Mouse (Mus musculus) liver, postnatal 0 days (tissue): ENCODE results near the gene Fam81a. TPM values are rescaled to one million over a fixed set of nuclear protein-coding genes. Genes with fewer than 3 reads are reported as not detected.

Experiments
- ATAC-seq: fragments of 200-750 bp; cut with Nextera tagmentation; 2 replicates; pipeline ENCODE4 v1.8.0; 2017; ENCODE audit warnings: mild to moderate bottlenecking, moderate library complexity
- DNase-seq: peaks from one replicate; pipeline ENCODE4 v3.0.0-alpha.2; 2016
- H3K27ac ChIP-seq: fragments of 300-500 bp; sonication (generic); 2 replicates; pipeline ENCODE4 v1.5.1; 2014; ENCODE audit warnings: antibody characterized with exemption, moderate library complexity, mild to moderate bottlenecking, low read depth
- H3K27me3 ChIP-seq: fragments of 300-500 bp; sonication (generic); 2 replicates; pipeline ENCODE4 v1.6.1; 2014; ENCODE audit warnings: low read length, control low read depth, mixed read lengths; ENCODE audit not compliant: insufficient read depth
- H3K36me3 ChIP-seq: fragments of 300-500 bp; sonication (generic); replicated peaks from 2 replicates; pipeline ENCODE4 v1.6.1; 2014; ENCODE audit warnings: mild to moderate bottlenecking, control low read depth, low read length, moderate library complexity, mixed read lengths; ENCODE audit not compliant: insufficient read depth
- H3K4me1 ChIP-seq: fragments of 300-500 bp; sonication (generic); 2 replicates; pipeline ENCODE4 v1.6.1; 2014; ENCODE audit warnings: antibody characterized with exemption, mild to moderate bottlenecking, control low read depth; ENCODE audit not compliant: insufficient read depth
- H3K4me2 ChIP-seq: fragments of 300-500 bp; sonication (generic); 2 replicates; pipeline ENCODE4 v1.6.1; 2014; ENCODE audit warnings: low read depth, mild to moderate bottlenecking, low read length, moderate library complexity, mixed read lengths
- H3K4me3 ChIP-seq: fragments of 300-500 bp; sonication (generic); 2 replicates; pipeline ENCODE4 v1.5.1; 2014; ENCODE audit warnings: low read depth, low read length
- H3K9ac ChIP-seq: fragments of 300-500 bp; sonication (generic); replicated peaks from 2 replicates; pipeline ENCODE4 v1.6.1; 2014; ENCODE audit warnings: mild to moderate bottlenecking, moderate library complexity
- H3K9me3 ChIP-seq: fragments of 300-500 bp; sonication (generic); 2 replicates; pipeline ENCODE4 v1.6.1; 2016; ENCODE audit warnings: mild to moderate bottlenecking, control low read depth, low read length, mixed read lengths
- CTCF ChIP-seq: sonication (generic); IDR thresholded peaks from 2 replicates; pipeline ENCODE4 v1.5.1; 2016; ENCODE audit warnings: antibody characterized with exemption, low read depth
- EP300 ChIP-seq: IDR thresholded peaks from 2 replicates; pipeline ENCODE4 v1.6.1; 2016; ENCODE audit warnings: antibody characterized with exemption, low read depth, mild to moderate bottlenecking
- WGBS: fragments of 180-500 bp; shearing (Covaris S2); extraction: QIAGEN DNeasy Blood & Tissue Kit; methylation state at CpG from one replicate; pipeline ENCODE4 v1.1.7; 2014; ENCODE audit not compliant: insufficient replicate concordance; 5-methylcytosine and 5-hydroxymethylcytosine counted together
- polyA plus RNA-seq: library from polyadenylated mRNA; unstranded; fragments of >200 nt; fragmentation: Nextera tagmentation; extraction: Ambion mirVana; gene quantifications from 2 replicates; pipeline ENCODE4 v1.2.1, GENCODE M21; 2015

Fam81a gene
- 0.12 and 0.19 TPM in 2 replicates for polyA plus RNA-seq

GRCm38 (mm10) chr9:70142460-70142859 is at the start of gene Fam81a:
Gene Fam81a (minus strand): TSS chr9:70142560.
- Histone ChIP-seq H3K4me1 (peaks cover 13% of the 10 kb centered on the region), H3K4me3 (peak within 1 kb of the TSS; percentile 42), H3K27me3 (peaks cover 18% of the 10 kb centered on the region), H3K9ac (no peak within 1 kb of the TSS), H3K4me2 (peak within 1 kb of the TSS; percentile 75), H3K36me3 (no peaks in the 10 kb centered on the region), H3K27ac (no peak within 1 kb of the TSS), H3K9me3 (no peaks in the 10 kb centered on the region)
- ATAC-seq (no peak), DNase-seq (no peak)
- WGBS = 66% methylated on average over 7 of the region's 7 CpGs
- no peak for TF ChIP-seq EP300

GRCm38 (mm10) chr9:70182639-70183038 is 40.3 kb upstream of the Fam81a start:
- Histone ChIP-seq H3K27me3 (no peaks in the 10 kb centered on the region), H3K4me2 (no peak overlapping the region), H3K36me3 (no peaks in the 10 kb centered on the region), H3K4me1 (no peaks in the 10 kb centered on the region), H3K4me3 (no peak overlapping the region), H3K9ac (no peak overlapping the region), H3K27ac (no peak overlapping the region), H3K9me3 (no peaks in the 10 kb centered on the region)
- TF ChIP-seq CTCF (no peak), EP300 (no peak)
- ATAC-seq (no peak), DNase-seq (no peak)
- 44% methylated on average over 7 of the region's 7 CpGs for WGBS

DNA sequence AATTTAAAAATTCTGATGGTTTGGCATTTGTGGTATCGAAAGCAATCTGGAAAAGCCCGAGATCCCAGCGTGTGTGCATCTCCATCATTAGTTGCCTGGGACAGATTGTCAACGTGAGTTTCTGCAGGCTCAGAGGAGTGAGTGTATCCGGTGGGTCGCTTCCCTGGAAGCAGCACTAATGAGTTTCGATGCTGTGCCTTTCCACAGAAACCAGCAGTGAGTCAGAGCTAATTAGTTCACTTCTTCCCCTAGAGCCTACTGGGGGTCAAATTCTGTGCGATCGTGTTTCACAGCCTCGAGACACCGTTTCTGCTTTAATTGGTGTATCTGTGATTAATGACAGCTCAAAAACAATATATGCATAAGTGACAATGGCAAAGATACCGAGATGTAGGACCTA is 39.4 kb upstream of the Fam81a start:
- Histone ChIP-seq H3K27ac (no peak overlapping the region), H3K27me3 (no peaks in the 10 kb centered on the region), H3K9ac (no peak overlapping the region), H3K4me3 (no peak overlapping the region), H3K9me3 (no peaks in the 10 kb centered on the region), H3K36me3 (no peaks in the 10 kb centered on the region), H3K4me1 (no peaks in the 10 kb centered on the region), H3K4me2 (no peak overlapping the region)
- ATAC-seq (no peak), DNase-seq (no peak)
- TF ChIP-seq CTCF (no peak), EP300 (no peak)
- WGBS = 71% methylated on average over 12 of the region's 12 CpGs

- Histone ChIP-seq H3K36me3 (no peaks in the 10 kb centered on the region), H3K4me3 (no peak overlapping the region), H3K4me1 (no peaks in the 10 kb centered on the region), H3K4me2 (no peak overlapping the region), H3K27me3 (no peaks in the 10 kb centered on the region), H3K27ac (no peak overlapping the region), H3K9me3 (no peaks in the 10 kb centered on the region), H3K9ac (no peak overlapping the region)
- ATAC-seq (no peak), DNase-seq (no peak)
- 67% methylated on average over 3 of the region's 3 CpGs for whole genome bisulfite sequencing
- TF ChIP-seq CTCF (no peak), EP300 (no peak)
These were observed 33.9 kb upstream of the Fam81a start for GRCm38 (mm10) chr9:70176291-70176690.

DNA sequence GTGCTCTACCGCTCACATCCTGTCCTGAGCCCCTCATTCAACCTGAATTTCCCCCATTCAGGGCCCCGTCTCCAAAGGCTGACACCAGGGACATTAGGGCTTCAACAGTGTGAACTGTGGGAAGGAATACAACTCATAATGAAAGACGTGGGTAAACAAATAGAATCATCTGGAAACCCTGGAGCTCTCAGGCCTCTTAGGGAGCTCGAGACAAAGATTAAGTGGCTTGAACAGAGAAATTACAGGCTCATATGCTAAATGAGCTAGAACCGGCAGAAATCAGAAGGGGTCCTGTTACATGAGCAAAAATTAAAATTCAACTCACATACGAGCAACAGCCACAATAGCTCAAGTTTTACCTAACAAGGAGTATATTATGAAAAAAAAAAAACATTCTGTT is 32.5 kb upstream of the Fam81a start:
- ATAC-seq (no peak), DNase-seq (no peak)
- H3K9ac ChIP-seq = no peak overlapping the region
- H3K27ac ChIP-seq = no peak overlapping the region
- WGBS = 58% methylated on average over 6 of the region's 6 CpGs
- no peaks in the 10 kb centered on the region for H3K9me3 ChIP-seq
- no peaks in the 10 kb centered on the region for H3K4me1 ChIP-seq
- no peaks in the 10 kb centered on the region for H3K27me3 ChIP-seq
- no peak for TF ChIP-seq CTCF
- TF ChIP-seq EP300 = no peak
- no peak overlapping the region for H3K4me2 ChIP-seq
- H3K36me3 ChIP-seq = no peaks in the 10 kb centered on the region
- H3K4me3 ChIP-seq = no peak overlapping the region

GRCm38 (mm10) chr9:70174291-70174848 is 32.0 kb upstream of the Fam81a start:
- H3K27me3 ChIP-seq = no peaks in the 10 kb centered on the region
- TF ChIP-seq CTCF (no peak), EP300 (no peak)
- no peaks in the 10 kb centered on the region for H3K4me1 ChIP-seq
- WGBS = 66% methylated on average over 4 of the region's 4 CpGs
- no peak overlapping the region for H3K9ac ChIP-seq
- no peak for DNase-seq
- H3K27ac ChIP-seq = no peak overlapping the region
- no peak overlapping the region for H3K4me3 ChIP-seq
- H3K9me3 ChIP-seq = no peaks in the 10 kb centered on the region
- H3K36me3 ChIP-seq = no peaks in the 10 kb centered on the region
- no peak for ATAC-seq
- H3K4me2 ChIP-seq = no peak overlapping the region

GRCm38 (mm10) chr9:70168973-70169372 is 26.6 kb upstream of the Fam81a start:
- Histone ChIP-seq H3K36me3 (no peaks in the 10 kb centered on the region), H3K4me2 (no peak overlapping the region), H3K4me3 (no peak overlapping the region), H3K9ac (no peak overlapping the region), H3K27me3 (no peaks in the 10 kb centered on the region), H3K27ac (no peak overlapping the region), H3K9me3 (no peaks in the 10 kb centered on the region), H3K4me1 (no peaks in the 10 kb centered on the region)
- TF ChIP-seq CTCF = peak; percentile 61
- no peak for TF ChIP-seq EP300
- DNase-seq (peak; percentile 22), ATAC-seq (no peak)
- 82% methylated on average over 7 of the region's 7 CpGs for WGBS
